Mouse (Mus musculus): ENCODE measurements around the gene Arhgap23. TPM values are rescaled to one million over a fixed set of nuclear protein-coding genes. Genes with fewer than 3 reads are reported as not detected.
A peak's percentile ranks its signal among the peaks of the same experiment; 100 is the strongest.

The Arhgap23 gene
- polyA plus RNA-seq, 1 experiment from 2014 or later, result 6.8 TPM

DNA sequence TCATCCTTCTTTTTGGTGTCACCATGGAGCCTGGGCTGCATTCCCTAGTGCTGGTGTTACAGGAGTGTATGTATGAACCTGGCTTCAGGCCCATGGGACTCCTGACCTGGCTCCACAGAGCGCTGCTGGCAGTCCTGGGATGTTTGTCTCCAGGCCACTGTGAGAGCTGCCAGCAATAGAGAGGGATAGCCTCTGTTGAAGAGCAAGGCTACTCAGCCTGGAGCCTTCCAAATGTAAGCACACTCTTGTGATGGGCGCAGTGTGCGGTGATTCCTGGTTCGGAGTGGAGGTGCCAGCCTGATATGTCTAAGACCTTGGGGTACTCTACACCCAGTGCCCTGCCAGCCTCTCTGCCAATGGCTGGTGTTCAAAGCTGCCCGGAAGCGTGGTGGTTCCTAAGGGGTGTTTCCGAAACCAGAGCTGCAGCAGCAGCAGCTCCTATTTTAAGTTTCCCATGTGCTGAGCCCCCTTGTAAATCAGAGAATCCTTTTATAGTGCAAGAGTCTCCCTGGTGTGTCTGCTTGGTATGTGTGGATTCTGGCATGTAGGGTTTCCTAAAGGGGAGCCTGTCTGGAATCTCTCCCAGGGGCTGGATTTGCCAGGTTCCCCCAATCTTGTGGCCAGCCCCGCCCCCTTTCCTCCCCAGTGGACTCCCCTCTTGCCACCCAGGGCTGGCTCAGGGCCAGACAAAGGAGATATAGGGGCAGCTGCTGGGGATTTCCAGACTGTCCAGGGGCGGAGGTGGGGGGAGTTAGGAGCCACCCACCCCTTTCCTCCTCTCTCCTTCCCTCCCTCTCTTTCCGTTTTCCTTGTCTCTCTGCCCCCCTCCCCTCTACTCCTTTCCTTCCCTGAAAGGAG lies 9.0 kb upstream of the Arhgap23 start:
- no peak overlapping the region for H3K4me3 ChIP-seq (replicated peaks)
- peaks cover 36% of the 10 kb centered on the region for H3K4me1 ChIP-seq (replicated peaks)
- no peak overlapping the region for H3K4me2 ChIP-seq
- no peak overlapping the region for H3K27ac ChIP-seq
- no peaks in the 10 kb centered on the region for H3K36me3 ChIP-seq
- no peak overlapping the region for H3K9ac ChIP-seq
- peaks cover 55% of the 10 kb centered on the region for H3K27me3 ChIP-seq
- no peaks in the 10 kb centered on the region for H3K9me3 ChIP-seq (replicated peaks)
- ATAC-seq (ENCODE audit: low read depth) (no peak), DNase-seq (no peak)
- WGBS (ENCODE audit: insufficient replicate concordance), result 67% methylated on average over 10 of the region's 10 CpGs

DNA sequence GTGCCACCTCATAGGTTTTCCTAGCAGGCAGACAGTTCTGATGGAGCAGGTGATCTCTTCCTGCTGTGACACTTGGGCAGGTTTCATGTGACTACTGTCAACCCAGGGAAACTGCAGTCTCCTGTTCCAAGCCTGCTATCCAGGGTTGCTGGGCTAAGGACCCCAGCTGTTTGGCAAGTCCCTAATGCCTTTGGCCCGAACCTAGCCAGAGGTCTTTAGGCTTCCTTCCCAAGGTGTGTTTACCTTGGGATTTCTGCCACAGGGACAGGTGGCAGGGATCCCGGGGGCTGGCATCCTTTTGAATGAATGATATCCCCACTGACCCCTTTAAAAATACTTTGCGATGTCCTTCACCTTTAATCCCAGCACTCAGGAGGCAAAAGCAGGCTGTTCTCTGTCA lies 7.9 kb upstream of the Arhgap23 start:
- 69% methylated on average over 3 of the region's 3 CpGs for WGBS (ENCODE audit: insufficient replicate concordance)
- peaks cover 43% of the 10 kb centered on the region for H3K4me1 ChIP-seq (replicated peaks)
- no peak overlapping the region for H3K27ac ChIP-seq
- H3K9me3 ChIP-seq (replicated peaks), result no peaks in the 10 kb centered on the region
- H3K27me3 ChIP-seq, result peaks cover 46% of the 10 kb centered on the region
- no peak for ATAC-seq (ENCODE audit: low read depth)
- H3K4me2 ChIP-seq, result no peak overlapping the region
- DNase-seq, result no peak
- no peak overlapping the region for H3K4me3 ChIP-seq (replicated peaks)
- no peaks in the 10 kb centered on the region for H3K36me3 ChIP-seq
- no peak overlapping the region for H3K9ac ChIP-seq

DNA sequence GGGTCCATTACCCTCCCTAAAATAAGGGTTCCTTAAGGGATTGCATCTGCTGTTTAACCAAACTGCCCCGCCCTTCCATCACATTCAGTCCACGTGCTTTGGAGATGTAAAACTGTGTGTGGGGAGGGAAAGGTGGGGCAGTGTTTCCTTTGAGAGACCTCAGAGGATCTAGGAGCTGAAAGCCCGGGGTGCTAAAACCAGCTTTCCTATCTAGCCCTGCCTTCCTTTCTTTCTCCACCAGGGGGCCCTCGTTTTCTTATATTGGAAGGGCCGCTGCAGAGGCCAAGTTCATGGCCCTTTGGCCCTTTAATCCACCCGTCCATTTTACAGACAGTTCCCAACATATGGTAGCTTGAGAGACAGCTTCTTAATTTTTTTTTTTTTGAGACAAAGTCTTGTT lies 7.2 kb upstream of the Arhgap23 start:
- ATAC-seq (ENCODE audit: low read depth) (no peak), DNase-seq (peak; percentile 69)
- Histone ChIP-seq H3K9ac (no peak overlapping the region), H3K4me1 (replicated peaks) (peaks cover 51% of the 10 kb centered on the region), H3K27ac (no peak overlapping the region), H3K4me3 (replicated peaks) (no peak overlapping the region), H3K27me3 (peaks cover 43% of the 10 kb centered on the region), H3K4me2 (no peak overlapping the region), H3K9me3 (replicated peaks) (no peaks in the 10 kb centered on the region), H3K36me3 (no peaks in the 10 kb centered on the region)
- WGBS (ENCODE audit: insufficient replicate concordance), result 0% methylated on average over 6 of the region's 6 CpGs

DNA sequence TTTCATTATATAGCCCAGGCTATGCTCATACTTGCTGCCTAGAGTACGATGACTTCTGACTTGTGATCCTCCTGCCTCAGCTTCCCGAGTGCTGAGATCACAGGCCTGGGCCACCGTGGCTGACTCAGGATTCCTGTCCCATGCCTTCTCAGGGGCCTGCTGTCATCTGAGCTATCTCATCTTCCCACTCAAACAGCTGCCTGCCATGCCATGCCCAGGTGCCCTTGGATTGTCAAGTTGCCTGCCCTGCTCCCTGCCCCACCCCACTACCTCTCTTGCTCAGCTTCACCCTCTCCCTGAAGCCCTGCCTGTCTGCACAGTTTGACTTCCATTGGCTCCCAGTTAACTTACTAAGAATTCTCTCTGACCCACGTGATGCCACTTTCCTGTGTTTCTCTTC lies 4.4 kb upstream of the Arhgap23 start:
- no peaks in the 10 kb centered on the region for H3K36me3 ChIP-seq
- peaks cover 47% of the 10 kb centered on the region for H3K4me1 ChIP-seq (replicated peaks)
- H3K9ac ChIP-seq, result no peak overlapping the region
- no peak overlapping the region for H3K4me3 ChIP-seq (replicated peaks)
- no peak for ATAC-seq (ENCODE audit: low read depth)
- peaks cover 20% of the 10 kb centered on the region for H3K27me3 ChIP-seq
- WGBS (ENCODE audit: insufficient replicate concordance), result 70% methylated on average over 4 of the region's 4 CpGs
- no peak overlapping the region for H3K27ac ChIP-seq
- no peaks in the 10 kb centered on the region for H3K9me3 ChIP-seq (replicated peaks)
- no peak overlapping the region for H3K4me2 ChIP-seq
- no peak for DNase-seq

DNA sequence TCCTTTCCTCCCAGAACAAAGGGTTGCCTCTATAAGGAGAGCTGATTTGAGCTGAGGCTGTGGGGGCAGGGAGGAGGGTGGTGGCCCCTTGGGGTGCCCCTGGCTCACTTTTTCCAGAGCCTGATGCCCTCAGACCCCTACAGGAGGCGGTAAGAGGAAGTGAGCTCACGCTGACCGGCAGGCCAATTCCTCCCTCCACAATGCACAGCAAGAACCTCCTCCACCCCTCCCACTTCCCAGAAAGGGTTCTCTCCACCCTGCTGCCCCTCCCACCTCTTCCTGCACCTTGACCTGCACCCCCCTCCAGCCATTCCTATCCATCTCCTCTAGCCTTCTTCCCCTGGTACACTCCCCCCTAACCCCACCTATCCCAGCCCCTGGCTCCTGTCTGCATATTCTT lies 3.2 kb upstream of the Arhgap23 start:
- Histone ChIP-seq H3K9ac (no peak overlapping the region), H3K27me3 (peaks cover 9% of the 10 kb centered on the region), H3K4me3 (replicated peaks) (no peak overlapping the region), H3K27ac (peak overlapping the region; percentile 53), H3K4me1 (replicated peaks) (peaks cover 54% of the 10 kb centered on the region), H3K9me3 (replicated peaks) (no peaks in the 10 kb centered on the region), H3K4me2 (no peak overlapping the region), H3K36me3 (no peaks in the 10 kb centered on the region)
- DNase-seq, result no peak
- 3% methylated on average over 3 of the region's 3 CpGs for WGBS (ENCODE audit: insufficient replicate concordance)
- ATAC-seq (ENCODE audit: low read depth), result no peak

DNA sequence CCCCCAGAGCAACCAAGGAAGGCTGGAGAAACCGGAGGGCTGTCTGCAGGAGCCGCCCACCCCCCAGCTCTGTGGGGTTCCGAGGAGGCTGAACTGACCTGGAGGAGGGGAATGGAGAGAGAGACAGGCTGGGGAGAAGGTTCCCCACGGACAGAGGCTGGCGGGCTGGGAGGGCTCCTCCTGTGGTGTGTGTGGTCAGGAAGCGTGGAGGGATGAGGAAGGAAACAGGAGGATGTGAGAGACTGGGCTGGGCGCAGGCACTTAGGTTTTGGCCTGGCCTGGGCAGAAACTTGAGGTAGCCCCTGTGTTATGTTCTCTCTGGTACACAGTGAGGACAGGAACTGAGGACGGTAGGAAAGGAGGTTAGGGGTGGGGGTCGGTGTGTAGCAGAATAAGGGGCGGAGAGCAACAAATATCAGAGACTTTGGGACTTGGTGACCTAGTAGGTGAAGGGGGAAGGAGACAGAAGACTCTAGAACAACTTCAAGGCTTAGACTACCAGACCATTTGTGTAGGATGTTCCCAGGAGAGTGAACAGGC lies 2.5 kb upstream of the Arhgap23 start:
- H3K27me3 ChIP-seq, result peaks cover 1% of the 10 kb centered on the region; the same call in 1 of the 2 replicates
- no peak overlapping the region for H3K9ac ChIP-seq
- H3K9me3 ChIP-seq (replicated peaks), result no peaks in the 10 kb centered on the region
- H3K4me2 ChIP-seq, result 0 out of 2 replicates have a peak overlapping the region, but pooled peaks have one; percentile 10
- no peaks in the 10 kb centered on the region for H3K36me3 ChIP-seq
- DNase-seq, result no peak
- ATAC-seq (ENCODE audit: low read depth), result no peak
- WGBS (ENCODE audit: insufficient replicate concordance), result 26% methylated on average over 10 of the region's 10 CpGs
- H3K27ac ChIP-seq, result peak overlapping the region; percentile 53
- H3K4me1 ChIP-seq (replicated peaks), result peaks cover 61% of the 10 kb centered on the region
- no peak overlapping the region for H3K4me3 ChIP-seq (replicated peaks)

DNA sequence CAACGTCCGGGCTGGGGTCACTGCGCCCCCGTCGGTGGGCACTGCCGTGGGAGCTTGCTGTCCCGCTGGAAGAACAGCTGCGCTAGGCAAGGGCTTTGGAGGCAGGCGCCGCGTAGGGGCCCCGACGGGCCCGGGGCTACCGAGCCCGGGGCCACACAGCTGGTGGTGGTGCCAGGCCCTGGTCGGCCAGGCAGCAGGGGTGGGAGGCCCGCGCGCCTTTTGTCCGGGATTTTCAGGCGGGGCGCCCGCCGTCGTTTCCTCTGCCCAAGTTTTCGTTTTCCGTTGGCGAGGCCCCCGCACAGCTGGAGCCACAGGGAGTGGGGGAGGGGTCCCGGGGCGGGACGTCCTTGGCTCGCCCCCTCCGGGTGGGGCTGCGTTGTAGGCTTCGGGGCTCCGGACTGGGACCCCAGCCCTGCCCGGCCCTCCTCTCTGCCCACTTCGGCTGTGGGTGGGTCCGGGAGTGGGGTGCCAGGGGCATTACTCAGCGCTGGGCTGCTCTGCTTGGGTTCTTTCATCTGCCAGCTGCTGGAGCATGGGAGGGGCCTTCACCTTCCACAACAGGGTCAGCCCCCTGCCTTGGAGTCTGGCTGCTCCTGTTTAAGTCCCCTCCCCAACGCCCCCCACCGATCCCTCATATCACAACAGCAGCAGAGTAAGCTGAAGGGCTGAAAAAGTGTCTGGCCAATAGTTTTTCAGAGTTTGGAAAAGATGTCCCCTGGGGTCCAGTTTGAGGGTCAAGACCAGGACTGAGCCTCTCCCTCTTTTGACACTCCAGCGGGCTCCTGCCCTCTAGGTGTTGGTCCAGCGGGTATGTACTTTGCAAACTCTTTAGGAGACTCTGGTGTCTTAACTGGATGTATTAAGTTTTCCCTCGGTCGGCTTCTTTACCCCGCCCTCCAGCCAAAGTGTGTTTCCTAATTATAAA lies 641 bp downstream of the Arhgap23 start:
- H3K27ac ChIP-seq, result peak overlapping the region; percentile 84
- peak overlapping the region; percentile 100 for H3K4me2 ChIP-seq
- H3K9me3 ChIP-seq (replicated peaks), result no peaks in the 10 kb centered on the region
- H3K27me3 ChIP-seq, result no peaks in the 10 kb centered on the region
- DNase-seq (peak; percentile 33), ATAC-seq (ENCODE audit: low read depth) (peak; percentile 48)
- no peaks in the 10 kb centered on the region for H3K36me3 ChIP-seq
- H3K4me1 ChIP-seq (replicated peaks), result peaks cover 67% of the 10 kb centered on the region
- H3K9ac ChIP-seq, result peak overlapping the region; percentile 91
- WGBS (ENCODE audit: insufficient replicate concordance), result 3% methylated on average over 49 of the region's 49 CpGs
- peak overlapping the region; percentile 86 for H3K4me3 ChIP-seq (replicated peaks)

DNA sequence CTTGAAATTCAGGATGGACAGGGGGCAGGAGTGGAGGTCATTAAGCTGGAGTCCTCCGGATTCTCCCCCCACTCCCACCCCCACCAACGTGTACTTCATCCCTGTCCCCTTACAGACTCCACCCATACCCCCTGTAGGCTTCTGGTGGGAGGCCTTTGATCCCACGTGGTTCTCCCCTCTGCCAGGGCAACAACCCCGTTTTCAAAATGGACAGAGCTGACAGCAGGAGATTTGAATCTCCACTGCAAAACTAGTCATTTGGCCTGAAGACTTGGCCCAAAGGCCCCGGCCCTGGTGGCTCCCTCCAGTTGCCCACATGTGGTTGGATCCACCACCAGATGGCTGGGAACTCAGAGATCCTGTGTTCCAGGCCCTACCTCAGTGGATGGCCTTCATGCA lies 1.3 kb downstream of the Arhgap23 start:
- H3K9me3 ChIP-seq (replicated peaks), result no peaks in the 10 kb centered on the region
- DNase-seq (no peak), ATAC-seq (ENCODE audit: low read depth) (no peak)
- H3K9ac ChIP-seq, result peak overlapping the region; percentile 91; the same call in 1 of the 2 replicates
- H3K4me3 ChIP-seq (replicated peaks), result peak overlapping the region; percentile 86; the same call in 1 of the 2 replicates
- WGBS (ENCODE audit: insufficient replicate concordance), result 8% methylated on average over 5 of the region's 5 CpGs
- H3K27me3 ChIP-seq, result no peaks in the 10 kb centered on the region
- H3K4me2 ChIP-seq, result peak overlapping the region; percentile 100
- no peaks in the 10 kb centered on the region for H3K36me3 ChIP-seq
- H3K4me1 ChIP-seq (replicated peaks), result peaks cover 69% of the 10 kb centered on the region
- H3K27ac ChIP-seq, result peak overlapping the region; percentile 84

DNA sequence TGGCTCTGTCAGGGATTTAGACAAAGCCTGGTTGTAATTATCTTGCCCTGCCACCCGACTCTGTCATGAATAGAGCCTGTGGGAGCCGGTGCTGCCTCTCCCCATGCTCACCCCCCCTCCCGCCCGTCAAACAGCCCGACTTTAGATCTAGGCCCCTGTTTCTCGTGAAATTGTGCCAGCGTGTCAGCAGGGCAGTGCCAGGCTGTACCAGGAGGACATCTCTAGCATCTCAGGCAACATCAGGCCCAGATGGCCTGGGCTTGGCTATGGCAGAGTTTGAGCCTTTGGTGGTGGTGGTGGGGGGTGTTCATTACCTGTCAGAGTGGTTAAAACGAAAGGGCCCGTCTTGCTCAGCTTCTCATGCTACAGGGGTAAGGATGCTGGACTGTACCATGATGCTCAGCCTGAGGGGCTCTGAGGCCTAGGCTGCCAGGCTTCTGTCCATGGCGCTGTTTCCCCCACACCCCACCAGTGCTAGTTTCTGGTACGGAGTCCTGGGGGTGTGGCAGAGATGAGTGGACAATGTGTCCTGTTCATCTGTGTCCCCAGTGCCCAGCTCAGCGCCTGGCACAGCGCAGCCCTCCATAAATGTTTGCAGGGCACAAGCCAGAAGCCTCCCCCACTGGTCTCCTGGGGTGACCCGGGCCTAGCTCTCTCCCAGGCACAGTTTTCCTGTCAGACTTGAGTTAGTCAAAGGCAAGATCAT lies 3.7 kb downstream of the Arhgap23 start:
- no peak for DNase-seq
- Histone ChIP-seq H3K4me3 (replicated peaks) (no peak overlapping the region), H3K36me3 (no peaks in the 10 kb centered on the region), H3K4me2 (no peak overlapping the region), H3K9ac (no peak overlapping the region), H3K9me3 (replicated peaks) (no peaks in the 10 kb centered on the region), H3K27ac (no peak overlapping the region; the same call in 1 of the 2 replicates), H3K4me1 (replicated peaks) (peaks cover 74% of the 10 kb centered on the region), H3K27me3 (no peaks in the 10 kb centered on the region)
- no peak for ATAC-seq (ENCODE audit: low read depth)
- 75% methylated on average over 14 of the region's 14 CpGs for WGBS (ENCODE audit: insufficient replicate concordance)

DNA sequence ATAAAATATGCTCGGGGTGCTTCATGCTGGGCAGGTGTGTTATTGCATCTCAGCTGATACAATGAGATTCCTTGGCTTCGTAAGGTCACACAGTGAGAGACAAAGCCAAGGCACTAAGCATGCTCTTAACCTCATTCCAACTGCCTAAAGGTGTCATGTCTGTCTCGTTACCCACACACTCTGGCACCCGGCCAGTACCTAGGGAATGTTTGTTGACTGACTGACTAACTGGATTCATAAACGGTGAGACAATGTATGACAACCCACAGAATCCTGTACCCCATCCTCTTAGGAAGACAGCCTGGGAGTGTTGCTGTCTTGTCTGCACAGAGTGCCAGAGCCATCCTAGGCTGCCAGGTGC lies 4.2 kb downstream of the Arhgap23 start:
- Histone ChIP-seq H3K9me3 (replicated peaks) (no peaks in the 10 kb centered on the region), H3K9ac (no peak overlapping the region), H3K4me1 (replicated peaks) (peaks cover 76% of the 10 kb centered on the region), H3K4me2 (no peak overlapping the region), H3K27me3 (no peaks in the 10 kb centered on the region), H3K36me3 (no peaks in the 10 kb centered on the region), H3K4me3 (replicated peaks) (no peak overlapping the region), H3K27ac (no peak overlapping the region; the same call in none of the 2 replicates)
- 78% methylated on average over 5 of the region's 5 CpGs for WGBS (ENCODE audit: insufficient replicate concordance)
- no peak for DNase-seq
- ATAC-seq (ENCODE audit: low read depth), result no peak

DNA sequence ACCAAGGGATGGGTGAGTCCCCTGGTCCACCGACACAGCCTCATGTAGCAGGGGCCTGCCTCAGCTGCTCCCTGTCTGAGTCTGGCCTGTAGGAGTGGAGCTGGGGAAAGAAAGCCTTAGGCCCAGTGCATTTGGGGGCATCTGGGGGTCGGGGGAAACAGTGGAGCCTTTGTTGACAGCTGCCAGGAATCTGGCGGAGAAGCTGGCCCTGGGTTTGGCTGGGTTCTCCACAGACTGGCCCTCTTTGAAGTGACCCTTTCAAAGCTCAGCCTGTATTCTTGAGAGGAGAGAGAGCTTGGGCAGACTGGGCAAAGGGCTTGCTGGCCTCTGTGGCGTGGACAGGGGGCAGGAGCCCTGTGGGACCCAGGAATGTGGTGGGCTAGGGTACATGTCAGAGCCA lies 7.2 kb downstream of the Arhgap23 start:
- H3K27ac ChIP-seq, result peak overlapping the region; percentile 90
- H3K9me3 ChIP-seq (replicated peaks), result no peaks in the 10 kb centered on the region
- H3K36me3 ChIP-seq, result no peaks in the 10 kb centered on the region
- H3K4me3 ChIP-seq (replicated peaks), result no peak overlapping the region
- H3K9ac ChIP-seq, result peak overlapping the region; percentile 33; the same call in 1 of the 2 replicates
- no peaks in the 10 kb centered on the region for H3K27me3 ChIP-seq
- ATAC-seq (ENCODE audit: low read depth) (no peak), DNase-seq (no peak)
- no peak overlapping the region for H3K4me2 ChIP-seq
- H3K4me1 ChIP-seq (replicated peaks), result peaks cover 71% of the 10 kb centered on the region
- WGBS (ENCODE audit: insufficient replicate concordance), result 59% methylated on average over 4 of the region's 4 CpGs
